Mouse (Mus musculus) cerebellum, adult (tissue): Measurements from ENCODE around the gene Clasrp.
A peak's percentile ranks its signal among the peaks of the same experiment; 100 is the strongest.

Source experiments
- ATAC-seq: cut with Nextera tagmentation; 2 replicates; pipeline ENCODE4 v1.9.2; 2017; ENCODE audit warnings: mild to moderate bottlenecking, moderate library complexity, mixed read lengths; ENCODE audit not compliant: insufficient number of reproducible peaks, low FRiP score, low TSS enrichment

Clasrp gene

DNA sequence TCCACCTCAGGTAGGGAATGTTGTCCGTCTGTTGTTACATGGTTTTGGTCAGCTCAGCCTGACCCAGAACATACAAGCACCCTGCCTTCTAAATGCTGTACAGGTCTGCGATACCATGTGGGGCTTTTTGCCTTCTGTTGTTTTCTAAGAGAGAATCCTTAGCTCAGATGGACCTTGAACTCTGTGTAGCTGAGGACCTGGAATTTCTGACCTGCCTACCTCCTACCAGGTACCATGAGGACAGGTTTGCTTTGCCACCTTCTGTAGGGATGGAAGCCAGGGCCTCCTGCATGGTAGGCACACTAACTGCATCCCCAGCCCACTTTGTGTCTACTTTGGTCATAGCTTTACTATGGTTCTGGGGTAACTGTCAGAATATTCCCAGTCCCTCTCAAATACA, 38.5 kb downstream of the Clasrp start:
- ATAC-seq, result no peak

DNA sequence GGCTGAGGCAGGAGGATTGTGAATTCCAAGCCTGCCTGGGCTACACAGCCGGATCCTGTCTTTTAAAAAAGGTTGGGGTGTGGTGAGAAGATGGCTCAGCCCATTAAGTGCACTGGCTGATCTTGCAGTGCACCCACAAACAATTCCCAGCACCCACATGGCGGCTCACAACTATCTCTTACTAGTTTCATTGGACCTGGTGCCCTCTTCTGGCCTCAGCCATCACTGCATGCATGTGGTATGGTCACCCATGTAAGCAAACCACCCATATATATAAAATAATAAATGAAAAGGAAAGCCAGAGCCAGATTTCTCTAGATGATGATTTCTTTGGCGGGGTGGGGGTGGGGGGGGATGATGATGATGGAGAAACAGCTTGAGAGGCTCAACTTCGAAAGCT, 39.8 kb downstream of the Clasrp start:
- no peak for ATAC-seq

DNA sequence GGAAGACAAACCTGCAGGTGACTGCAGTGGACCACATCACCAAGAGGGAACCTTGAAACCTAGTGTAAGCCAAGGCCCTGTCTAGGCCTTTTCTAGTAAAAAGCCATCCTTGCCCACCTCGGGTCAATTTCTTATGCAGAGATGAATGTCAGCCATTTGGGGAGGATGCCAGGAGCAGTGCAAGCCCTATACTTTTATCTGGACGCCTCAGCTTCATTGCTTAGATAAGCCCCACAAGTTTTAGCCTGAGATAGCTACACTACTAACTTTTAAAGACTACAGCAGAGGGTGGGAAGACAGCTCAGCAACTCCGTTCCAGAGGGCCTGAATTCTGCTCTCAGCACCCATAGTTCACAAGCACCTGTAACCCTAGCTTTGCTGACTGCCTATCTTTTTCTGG, 40.4 kb downstream of the Clasrp start:
- ATAC-seq, result no peak

- ATAC-seq, result no peak
These were observed 41.5 kb downstream of the Clasrp start, which contains the start of gene Ppp1r37 for GRCm38 (mm10) chr7:19562643-19563410. Ppp1r37 (minus strand) TSS chr7:19563076.

DNA sequence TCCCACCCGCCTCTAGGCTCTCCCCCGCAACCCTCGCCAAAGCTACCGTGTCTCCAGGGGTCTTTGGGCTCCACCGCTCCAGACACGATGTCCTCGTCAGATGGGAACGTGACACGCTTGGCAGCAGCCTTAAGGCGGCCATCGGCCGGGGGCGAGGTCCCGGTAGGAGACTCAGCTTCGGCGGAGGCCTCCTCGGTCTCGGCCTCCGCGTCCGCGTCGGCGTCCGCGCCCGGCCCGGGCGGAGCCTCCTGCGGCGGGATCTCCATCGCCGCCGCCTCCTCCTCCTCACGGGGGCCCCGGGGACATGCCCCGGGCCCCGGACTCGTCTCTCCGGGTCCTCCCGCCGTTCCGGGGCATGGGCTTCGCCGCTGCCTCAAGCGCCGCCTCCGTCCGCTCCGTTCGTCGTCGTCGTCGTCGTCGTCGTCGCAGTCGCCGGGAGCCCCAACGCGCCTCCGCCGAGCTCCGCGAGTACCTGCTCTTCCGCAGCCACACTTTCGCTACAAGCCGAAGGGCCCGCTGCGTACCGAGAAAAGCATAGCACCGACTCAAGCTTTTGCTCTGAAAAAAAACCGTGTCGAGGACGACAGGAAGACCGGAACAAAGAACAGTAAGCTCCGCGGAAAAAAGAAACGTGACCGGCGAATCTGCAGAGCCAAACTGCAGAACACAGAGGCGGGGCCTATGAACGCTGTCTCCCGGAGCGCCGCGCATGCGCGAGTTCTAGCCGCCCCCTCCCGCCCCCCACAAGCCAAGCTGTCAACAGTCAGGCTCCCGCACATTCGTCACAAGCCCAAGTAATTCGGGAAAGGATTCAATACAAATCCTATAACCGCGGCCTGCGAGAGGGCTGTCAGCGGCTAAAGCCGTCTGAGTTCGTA, 42.3 kb downstream of the Clasrp start:
- ATAC-seq, result peak; percentile 73

- no peak for ATAC-seq
These were observed 42.9 kb downstream of the Clasrp start for GRCm38 (mm10) chr7:19561431-19561764.

DNA sequence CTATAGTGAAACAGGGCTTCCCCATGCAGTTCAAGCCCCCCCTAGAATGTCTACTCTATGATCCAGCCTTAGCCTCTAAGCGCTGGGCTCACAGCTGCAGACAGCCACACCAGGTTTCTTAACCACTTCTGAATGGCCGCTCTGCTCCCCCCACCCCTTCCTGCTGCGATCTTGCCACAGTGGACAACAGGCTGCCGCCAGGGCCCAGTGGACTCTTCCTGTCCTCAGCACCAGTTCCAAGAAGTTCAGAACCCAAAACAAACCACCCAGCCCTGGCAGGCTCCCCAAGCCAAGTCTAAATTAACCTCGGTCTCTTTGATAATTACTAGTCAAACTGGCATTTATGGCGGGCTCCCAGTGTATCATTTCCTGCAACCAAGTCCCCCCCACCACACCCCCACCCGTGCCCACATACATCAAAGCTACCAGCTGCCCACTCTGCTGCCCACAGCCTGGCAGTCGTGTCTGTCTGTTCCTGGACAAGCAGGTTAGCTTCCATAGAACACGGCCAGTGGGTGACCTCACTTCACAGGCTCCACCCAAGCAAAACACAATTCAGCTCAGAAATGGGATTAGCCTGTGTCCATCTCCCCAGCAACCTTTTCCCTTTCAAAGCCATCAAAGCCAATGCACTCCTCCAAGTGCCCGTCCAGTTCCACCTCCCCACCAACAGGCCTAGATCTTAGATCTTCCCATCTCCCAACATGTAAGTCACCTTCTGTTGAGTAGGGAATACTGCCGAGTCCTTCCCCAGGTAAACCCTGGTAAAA, 43.6 kb downstream of the Clasrp start:
- ATAC-seq, result no peak

- ATAC-seq, result no peak
These were observed 45.3 kb downstream of the Clasrp start for GRCm38 (mm10) chr7:19558965-19559364.

DNA sequence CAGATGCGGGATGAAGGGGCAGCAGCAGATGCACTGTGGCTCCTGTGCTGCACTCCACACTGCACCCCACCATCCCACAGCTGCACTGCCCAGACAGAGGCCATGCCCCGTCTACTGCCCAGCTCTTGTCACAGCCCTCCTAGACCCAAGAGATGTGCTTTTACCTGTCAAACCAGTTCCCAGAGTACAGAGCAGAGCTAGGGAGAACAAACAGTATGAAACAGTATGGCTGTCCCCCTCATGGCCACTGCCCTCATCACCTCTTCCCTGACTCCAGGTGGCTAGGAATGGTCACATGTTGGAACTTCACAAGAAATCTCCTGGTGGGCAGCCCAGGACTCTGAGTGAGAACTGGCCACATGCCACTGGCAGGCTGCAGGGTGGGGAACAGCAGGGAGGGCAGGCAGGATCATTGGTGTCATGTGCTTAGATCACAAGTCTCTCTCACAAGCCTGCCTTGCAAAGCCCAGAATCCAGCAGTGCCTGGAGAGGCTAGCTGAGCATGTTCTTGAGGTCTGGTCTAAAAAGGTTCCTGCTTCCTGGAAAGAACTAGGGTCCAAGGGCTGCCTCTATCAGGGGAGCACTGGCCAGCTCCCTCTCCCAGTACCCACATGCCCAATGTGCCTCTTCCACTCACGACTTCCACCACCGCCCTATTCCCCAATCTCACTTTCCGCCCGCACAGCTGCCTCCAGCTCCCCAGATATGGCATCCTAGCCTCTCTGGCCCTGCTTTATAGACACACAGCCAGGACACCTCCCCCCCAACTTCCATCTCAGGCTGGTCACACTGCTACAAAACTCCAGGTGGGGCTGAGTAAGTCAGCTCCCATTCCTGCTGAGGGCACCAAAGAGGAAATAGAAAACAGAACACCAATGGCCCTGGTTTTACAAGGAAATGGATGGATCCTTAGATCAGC, 46.0 kb downstream of the Clasrp start:
- ATAC-seq, result no peak

- no peak for ATAC-seq
These were observed 47.2 kb downstream of the Clasrp start for GRCm38 (mm10) chr7:19557086-19557485.

GRCm38 (mm10) chr7:19554168-19554567, 50.1 kb downstream of the Clasrp start:
- no peak for ATAC-seq

DNA sequence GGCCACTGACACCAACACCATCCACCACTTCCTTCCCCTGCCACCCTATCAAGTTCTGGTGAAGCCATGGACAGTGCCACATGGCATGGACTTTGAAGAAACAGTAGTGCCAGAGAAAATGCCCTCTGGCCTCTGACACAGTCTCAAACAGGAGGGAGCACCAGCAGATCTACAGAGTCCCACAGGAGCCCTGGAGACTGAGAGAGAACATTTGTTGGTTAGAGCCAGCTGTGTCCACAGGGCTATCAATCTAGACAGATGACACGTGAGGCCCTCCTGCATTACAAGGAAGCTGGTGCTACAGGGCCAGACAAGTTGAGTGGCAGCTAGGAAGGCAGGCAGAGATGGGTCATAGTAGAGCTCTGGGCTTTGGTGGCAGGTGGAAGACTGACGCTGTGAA, 51.8 kb downstream of the Clasrp start:
- no peak for ATAC-seq

GRCm38 (mm10) chr7:19551634-19552033, 52.7 kb downstream of the Clasrp start:
- no peak for ATAC-seq

- no peak for ATAC-seq
These were observed 54.9 kb downstream of the Clasrp start for GRCm38 (mm10) chr7:19549394-19549793.

- ATAC-seq, result no peak
These were observed 56.8 kb downstream of the Clasrp start for GRCm38 (mm10) chr7:19547344-19547969.

DNA sequence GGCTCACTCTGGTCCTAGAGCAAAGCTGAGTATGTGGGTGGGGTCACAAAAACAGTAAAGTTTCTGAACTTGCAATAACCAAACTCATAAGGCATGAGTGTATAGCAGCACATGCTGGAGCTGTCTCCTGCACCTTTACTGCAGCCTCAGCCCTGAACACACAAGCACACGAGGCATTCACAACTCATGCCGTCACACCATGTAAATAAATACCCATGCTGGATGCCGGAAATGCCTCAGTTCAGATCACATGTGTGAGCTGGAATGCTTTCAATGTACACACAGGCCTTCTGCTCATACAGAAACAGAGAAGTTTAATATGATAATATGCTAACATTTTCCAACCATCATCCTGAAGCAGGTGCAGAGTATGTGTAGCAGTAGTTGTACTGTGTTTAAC, 58.3 kb downstream of the Clasrp start:
- ATAC-seq, result no peak

DNA sequence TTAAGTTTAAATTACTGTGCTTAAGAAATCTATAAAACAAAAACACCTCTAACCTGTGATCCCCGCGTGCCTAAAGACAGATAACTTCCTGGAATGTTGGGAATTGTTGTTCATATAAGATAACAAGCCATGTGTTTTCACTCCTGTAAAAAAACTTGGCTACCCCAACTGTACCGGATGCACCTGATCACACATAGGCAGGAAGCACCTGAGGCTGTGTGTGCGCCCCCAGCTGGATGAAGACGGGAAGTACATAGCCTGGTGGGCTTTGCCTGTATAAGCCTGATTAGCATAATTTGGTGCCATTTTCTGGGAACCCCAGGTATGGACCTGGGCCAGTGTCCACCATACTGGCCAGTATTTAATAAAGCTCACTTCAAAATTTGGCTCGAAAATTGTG, 60.7 kb downstream of the Clasrp start:
- no peak for ATAC-seq

GRCm38 (mm10) chr7:19542155-19542691, 62.1 kb downstream of the Clasrp start:
- peak; percentile 54; the same call in 1 of the 2 replicates for ATAC-seq

DNA sequence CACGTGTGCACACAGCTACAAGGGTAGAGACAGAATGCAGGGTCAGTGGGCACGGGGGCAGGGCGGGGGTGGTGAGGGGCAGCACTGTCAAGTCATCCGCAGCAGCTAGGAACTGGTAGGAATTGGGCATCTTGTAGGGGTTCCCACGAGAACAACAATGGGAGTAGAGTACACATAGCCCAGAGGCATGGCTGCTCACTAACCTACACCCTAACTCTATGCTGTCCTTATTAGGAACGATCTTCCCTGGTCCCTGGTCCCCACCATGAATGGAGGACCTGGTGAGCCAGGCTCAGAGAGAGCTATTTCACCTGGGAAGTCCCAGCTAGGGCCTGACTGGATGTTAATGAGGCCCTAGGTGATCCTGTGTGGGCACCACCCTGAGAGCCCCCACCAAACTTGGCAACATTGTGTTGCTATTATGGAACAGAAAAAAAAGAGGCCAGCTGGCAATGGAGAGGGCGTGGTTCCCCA, 62.6 kb downstream of the Clasrp start:
- peak; percentile 28; the same call in 1 of the 2 replicates for ATAC-seq
